Mouse (Mus musculus) urinary bladder, postnatal 4 days (tissue): ENCODE results near the gene Slc25a18.
"Not testable (repeated sequence)": the region's sequence is repeated elsewhere in the genome, so short reads cannot be mapped to it uniquely, and the experiment has no call there.

Experiments used
- DNase-seq, 2 experiments: peaks; one replicate each; pipeline ENCODE4 v3.0.0; 2021 to 2022; ENCODE audit warnings: low spot score in 2 of 2

The Slc25a18 gene

GRCm38 (mm10) chr6:120798019-120798418, 24.6 kb downstream of the Slc25a18 start:
- no peak for DNase-seq

- no peak for DNase-seq
Measured at GRCm38 (mm10) chr6:120798905-120799304, 25.5 kb downstream of the Slc25a18 start.

GRCm38 (mm10) chr6:120799581-120800041, 26.2 kb downstream of the Slc25a18 start:
- no peak for DNase-seq

GRCm38 (mm10) chr6:120806999-120807737, 33.8 kb downstream of the Slc25a18 start:
- no peak for DNase-seq

GRCm38 (mm10) chr6:120807738-120808081, 34.3 kb downstream of the Slc25a18 start:
- no peak for DNase-seq

GRCm38 (mm10) chr6:120811999-120812398, 38.6 kb downstream of the Slc25a18 start:
- not testable (repeated sequence) for DNase-seq

GRCm38 (mm10) chr6:120819294-120819693, 45.9 kb downstream of the Slc25a18 start:
- DNase-seq, result no peak

GRCm38 (mm10) chr6:120820144-120820543, 46.8 kb downstream of the Slc25a18 start:
- no peak for DNase-seq

- no peak for DNase-seq
Measured at GRCm38 (mm10) chr6:120820941-120821340, 47.6 kb downstream of the Slc25a18 start.

- no peak for DNase-seq
Measured at GRCm38 (mm10) chr6:120821715-120822114, 48.3 kb downstream of the Slc25a18 start.

GRCm38 (mm10) chr6:120822307-120822928, 49.0 kb downstream of the Slc25a18 start, which contains the start of gene Atp6v1e1:
Gene Atp6v1e1, minus strand, starts transcription at chr6:120822793.
- DNase-seq, result peak; percentile 91

- no peak for DNase-seq
Measured at GRCm38 (mm10) chr6:120822937-120823614, 49.7 kb downstream of the Slc25a18 start.

GRCm38 (mm10) chr6:120830056-120830455, 56.7 kb downstream of the Slc25a18 start:
- DNase-seq, result no peak

GRCm38 (mm10) chr6:120830866-120831608, 57.7 kb downstream of the Slc25a18 start:
- DNase-seq, result no peak

GRCm38 (mm10) chr6:120832097-120832496, 58.7 kb downstream of the Slc25a18 start:
- DNase-seq, result no peak

GRCm38 (mm10) chr6:120834766-120835321, 61.5 kb downstream of the Slc25a18 start:
- DNase-seq, result no peak

- peak; percentile 96 to 98 for DNase-seq
Measured at GRCm38 (mm10) chr6:120835474-120836374, 62.3 kb downstream of the Slc25a18 start, which contains the start of gene Bcl2l13. Gene Bcl2l13, plus strand, starts transcription at chr6:120836212.

GRCm38 (mm10) chr6:120836389-120837151, 63.2 kb downstream of the Slc25a18 start:
- DNase-seq, result no peak

- DNase-seq, result no peak
Measured at GRCm38 (mm10) chr6:120837152-120837530, 63.8 kb downstream of the Slc25a18 start.

- DNase-seq, result no peak
Measured at GRCm38 (mm10) chr6:120840258-120840657, 66.9 kb downstream of the Slc25a18 start.
